Mouse (Mus musculus) limb, embryonic 14.5 days (tissue): ENCODE data around the gene Snx9. TPM values are rescaled to one million over a fixed set of nuclear protein-coding genes. Genes with fewer than 3 reads are reported as not detected.

Source experiments
- ATAC-seq: fragments of 200-750 bp; cut with Nextera tagmentation; 2 replicates; pipeline ENCODE4 v1.8.0; 2017; ENCODE audit warnings: low read depth, moderate number of reproducible peaks, moderate TSS enrichment; ENCODE audit not compliant: low FRiP score
- DNase-seq: peaks from one replicate; pipeline ENCODE4 v3.0.0-alpha.2; 2015; ENCODE audit warnings: low spot score
- H3K27ac ChIP-seq: fragments of 300-500 bp; sonication (generic); replicated peaks from 2 replicates; pipeline ENCODE4 v1.5.1; 2014; ENCODE audit warnings: low read depth, mild to moderate bottlenecking, low read length, moderate library complexity, mixed read lengths
- H3K27me3 ChIP-seq: fragments of 300-500 bp; sonication (generic); 2 replicates; pipeline ENCODE4 v1.6.1; 2014; ENCODE audit warnings: low read length, mixed read lengths; ENCODE audit not compliant: control insufficient read depth, insufficient read depth
- H3K36me3 ChIP-seq: fragments of 300-500 bp; sonication (generic); 2 replicates; pipeline ENCODE4 v1.6.1; 2014; ENCODE audit warnings: mild to moderate bottlenecking, low read length, moderate library complexity, mixed read lengths; ENCODE audit not compliant: control insufficient read depth, insufficient read depth
- H3K4me1 ChIP-seq: fragments of 300-500 bp; sonication (generic); 2 replicates; pipeline ENCODE4 v1.6.1; 2014; ENCODE audit warnings: antibody characterized with exemption, low read length, mixed read lengths; ENCODE audit not compliant: control insufficient read depth, insufficient read depth
- H3K4me2 ChIP-seq: fragments of 300-500 bp; sonication (generic); replicated peaks from 2 replicates; pipeline ENCODE4 v1.6.1; 2014; ENCODE audit warnings: low read depth, mild to moderate bottlenecking, low read length, moderate library complexity; ENCODE audit not compliant: severe bottlenecking
- H3K4me3 ChIP-seq: fragments of 300-500 bp; sonication (generic); replicated peaks from 2 replicates; pipeline ENCODE4 v1.5.1; 2014; ENCODE audit warnings: low read length
- H3K9ac ChIP-seq: fragments of 300-500 bp; sonication (generic); 2 replicates; pipeline ENCODE4 v1.6.1; 2014; ENCODE audit warnings: mild to moderate bottlenecking, low read depth, low read length, moderate library complexity; ENCODE audit not compliant: severe bottlenecking
- H3K9me3 ChIP-seq: fragments of 300-500 bp; sonication (generic); 2 replicates; pipeline ENCODE4 v1.6.1; 2016; ENCODE audit warnings: low read length; ENCODE audit not compliant: control insufficient read depth
- POLR2A ChIP-seq: fragments of 200-500 bp; IDR thresholded peaks from 2 replicates; pipeline ENCODE4 v1.8.0; 2012; ENCODE audit warnings: inconsistent platforms, mild to moderate bottlenecking, moderate library complexity, borderline replicate concordance; ENCODE audit not compliant: insufficient read depth, insufficient read length; ENCODE audit errors: extremely low read depth
- WGBS: fragments of 180-500 bp; shearing (Covaris S2); extraction: QIAGEN DNeasy Blood & Tissue Kit; methylation state at CpG from one replicate; pipeline ENCODE4 v1.1.7; 2014; 5-methylcytosine and 5-hydroxymethylcytosine counted together
- polyA plus RNA-seq, 2 experiments: library from polyadenylated mRNA; depleted of rRNA in 1 of 2; stranded (reverse) in 1 of 2; unstranded in 1 of 2; fragments of >200 nt; fragmentation: Nextera tagmentation in 1 of 2; extraction: Ambion mirVana in 1 of 2; gene quantifications; 2 replicates each; pipeline versions ENCODE4 v1.2.1 to v1.2.3; 2012 to 2014

The Snx9 gene
- polyA plus RNA-seq, 2 experiments = 39.1 to 41.9 TPM

GRCm38 (mm10) chr17:5942156-5942555 is 101.0 kb downstream of the Snx9 start:
- H3K4me3 ChIP-seq = peak overlapping the region; percentile 61
- no peaks in the 10 kb centered on the region for H3K9me3 ChIP-seq
- no peaks in the 10 kb centered on the region for H3K36me3 ChIP-seq
- H3K27me3 ChIP-seq = peaks cover 25% of the 10 kb centered on the region; the same call in 1 of the 2 replicates
- no peaks in the 10 kb centered on the region for H3K4me1 ChIP-seq
- no peak overlapping the region for H3K27ac ChIP-seq
- TF ChIP-seq POLR2A = no peak
- no peak overlapping the region for H3K9ac ChIP-seq
- DNase-seq (no peak), ATAC-seq (no peak)
- peak overlapping the region; percentile 78; the same call in 1 of the 2 replicates for H3K4me2 ChIP-seq
- 80% methylated on average over 3 of the region's 3 CpGs for WGBS

GRCm38 (mm10) chr17:5943053-5943452 is 101.9 kb downstream of the Snx9 start:
- Histone ChIP-seq H3K36me3 (no peaks in the 10 kb centered on the region), H3K27ac (no peak overlapping the region), H3K4me1 (no peaks in the 10 kb centered on the region), H3K4me3 (no peak overlapping the region), H3K9ac (no peak overlapping the region), H3K4me2 (no peak overlapping the region), H3K27me3 (peaks cover 25% of the 10 kb centered on the region; the same call in 1 of the 2 replicates), H3K9me3 (no peaks in the 10 kb centered on the region)
- 67% methylated on average over 1 of the region's 1 CpGs for WGBS
- DNase-seq (no peak), ATAC-seq (no peak)
- no peak for TF ChIP-seq POLR2A

GRCm38 (mm10) chr17:5947039-5947438 is 105.9 kb downstream of the Snx9 start:
- TF ChIP-seq POLR2A = no peak
- H3K36me3 ChIP-seq = no peaks in the 10 kb centered on the region
- ATAC-seq (no peak), DNase-seq (no peak)
- no peak overlapping the region for H3K27ac ChIP-seq
- H3K27me3 ChIP-seq = 0 out of 2 replicates have a peak, but pooled peaks cover 5% of the 10 kb centered on the region
- H3K4me2 ChIP-seq = no peak overlapping the region
- H3K4me3 ChIP-seq = no peak overlapping the region
- WGBS = 77% methylated on average over 3 of the region's 3 CpGs
- no peaks in the 10 kb centered on the region for H3K4me1 ChIP-seq
- H3K9me3 ChIP-seq = no peaks in the 10 kb centered on the region
- no peak overlapping the region for H3K9ac ChIP-seq

- H3K27ac ChIP-seq = no peak overlapping the region
- ATAC-seq = no peak
- no peaks in the 10 kb centered on the region for H3K36me3 ChIP-seq
- no peak overlapping the region for H3K4me3 ChIP-seq
- H3K4me1 ChIP-seq = no peaks in the 10 kb centered on the region
- no peak for TF ChIP-seq POLR2A
- no peak overlapping the region for H3K4me2 ChIP-seq
- DNase-seq = no peak
- WGBS = 63% methylated on average over 4 of the region's 4 CpGs
- no peaks in the 10 kb centered on the region for H3K27me3 ChIP-seq
- H3K9me3 ChIP-seq = no peaks in the 10 kb centered on the region
- H3K9ac ChIP-seq = no peak overlapping the region
Measured at GRCm38 (mm10) chr17:5952455-5952854, 111.3 kb downstream of the Snx9 start.

- H3K27me3 ChIP-seq = no peaks in the 10 kb centered on the region
- no peak overlapping the region for H3K27ac ChIP-seq
- DNase-seq = no peak
Measured at GRCm38 (mm10) chr17:5956350-5957000, 115.3 kb downstream of the Snx9 start.

More at GRCm38 (mm10) chr17:5956350-5957000, 115.3 kb downstream of the Snx9 start:
- Histone ChIP-seq H3K4me3 (no peak overlapping the region), H3K36me3 (no peaks in the 10 kb centered on the region), H3K9me3 (no peaks in the 10 kb centered on the region), H3K9ac (no peak overlapping the region), H3K4me1 (peaks cover 5% of the 10 kb centered on the region), H3K4me2 (no peak overlapping the region)
- no peak for ATAC-seq
- no peak for TF ChIP-seq POLR2A
- WGBS = 75% methylated on average over 2 of the region's 2 CpGs
